Mouse (Mus musculus) mature B cell (primary cell): ENCODE measurements around the gene Cd7.

Experiments
- in situ Hi-C: fragments of 300-500 bp; cut with MboI; formaldehyde crosslinking; loops from 2 replicates; pipeline ENCODE4 v1.14.3; 2019

Gene Cd7

DNA sequence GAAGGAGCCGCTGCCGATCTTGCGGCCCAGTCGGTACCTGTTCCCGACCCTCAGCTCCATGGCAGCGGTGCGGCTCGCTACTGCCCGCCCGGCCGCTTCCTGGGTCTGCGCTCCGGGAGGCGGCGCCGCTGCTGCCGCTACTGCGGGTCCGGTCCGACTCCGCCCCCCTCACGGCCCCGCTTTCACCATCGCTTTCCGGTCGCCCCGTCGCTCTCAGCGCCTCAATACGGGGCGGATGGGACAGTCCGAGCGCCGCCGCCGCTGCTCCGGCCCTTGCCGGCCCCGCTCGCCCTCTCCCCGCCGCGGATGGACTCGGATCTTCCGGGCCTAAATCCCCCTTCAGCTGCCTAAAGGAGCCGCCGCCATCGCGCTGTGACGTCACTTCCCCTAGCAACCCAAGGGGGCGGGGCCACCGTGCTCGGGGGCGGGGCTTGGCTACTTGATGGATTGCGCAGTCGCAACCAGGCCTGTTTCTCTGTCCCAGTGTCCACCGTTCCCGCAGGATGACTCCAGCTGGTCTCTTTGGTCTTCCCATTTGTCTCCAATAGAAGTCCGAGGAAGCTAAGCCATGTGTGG lies 48.2 kb downstream of the Cd7 start, which contains the start of gene Csnk1d:
Csnk1d (minus strand) TSS at position 380 of the 576 bp plus-strand sequence.
- in situ Hi-C loops = no loop called here

DNA sequence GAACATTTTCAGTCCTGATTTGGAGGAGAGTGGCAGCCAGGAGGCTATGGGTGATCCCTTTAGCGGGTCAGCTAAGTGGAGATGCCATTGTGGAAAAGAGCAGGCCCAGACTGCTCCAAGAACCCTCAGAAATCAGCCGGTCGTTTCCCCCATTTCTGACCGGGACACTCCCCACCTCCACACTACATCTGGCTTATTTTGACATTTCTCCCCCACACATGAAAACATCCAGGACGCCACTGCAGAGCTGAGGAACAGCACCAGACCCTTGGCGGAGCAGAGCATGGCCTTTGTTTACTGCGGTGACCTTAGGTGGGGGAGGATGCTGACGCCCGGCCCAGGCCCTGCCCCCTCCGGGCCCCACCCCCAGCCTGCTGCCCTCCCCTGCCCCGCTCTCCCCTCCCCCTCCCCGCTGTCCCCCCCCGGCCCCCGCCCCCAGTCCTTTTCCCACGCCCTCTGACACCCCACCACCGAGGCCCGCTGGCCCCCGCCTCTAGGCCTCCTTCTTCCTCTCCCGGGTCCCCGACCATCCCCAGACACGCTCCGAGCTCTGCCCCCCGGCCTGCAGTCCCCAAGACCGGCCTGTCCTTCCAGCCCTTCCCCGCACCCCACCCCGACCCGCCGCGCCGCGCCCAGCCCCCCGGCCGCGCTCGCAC lies 49.0 kb downstream of the Cd7 start:
- in situ Hi-C loops = no loop called here

DNA sequence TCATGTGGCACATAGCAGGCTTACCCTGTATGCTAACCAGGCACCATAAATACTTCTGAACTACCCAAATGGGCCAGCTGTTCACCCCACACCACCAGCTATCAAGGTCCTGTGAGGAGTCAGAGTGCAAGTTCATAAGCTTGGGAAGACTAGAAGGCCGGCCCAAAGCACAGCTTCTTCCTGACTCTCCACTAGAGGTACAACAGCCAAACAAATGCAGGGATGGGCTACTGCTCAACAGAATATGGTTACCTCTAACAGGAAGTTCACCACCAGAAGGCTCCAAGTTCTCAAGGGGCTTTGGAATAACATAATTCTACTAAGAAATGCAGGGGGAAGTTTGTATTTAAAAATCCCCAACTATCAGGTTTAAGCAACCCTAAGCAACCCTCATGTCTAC lies 49.7 kb downstream of the Cd7 start:
- in situ Hi-C loops = no loop called here

DNA sequence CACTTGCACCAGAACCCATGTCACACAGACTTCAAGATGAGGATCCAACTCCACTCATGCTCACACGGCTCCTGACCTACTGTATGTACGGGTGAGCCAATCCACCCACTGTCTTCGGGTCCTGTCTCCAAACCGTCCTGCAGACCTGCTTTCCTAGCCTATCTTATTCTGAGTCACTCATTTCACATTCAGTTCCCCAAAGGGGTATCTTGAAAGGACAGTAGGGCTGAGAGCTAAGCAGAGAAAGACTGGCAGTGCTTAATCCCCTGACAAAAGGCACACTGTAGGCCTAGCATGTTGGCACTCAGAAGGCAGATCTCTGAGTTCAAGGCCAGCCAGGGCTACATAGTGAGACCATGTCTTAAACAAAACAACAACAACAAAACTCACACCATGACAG lies 50.8 kb downstream of the Cd7 start:
- in situ Hi-C loops = no loop called here

DNA sequence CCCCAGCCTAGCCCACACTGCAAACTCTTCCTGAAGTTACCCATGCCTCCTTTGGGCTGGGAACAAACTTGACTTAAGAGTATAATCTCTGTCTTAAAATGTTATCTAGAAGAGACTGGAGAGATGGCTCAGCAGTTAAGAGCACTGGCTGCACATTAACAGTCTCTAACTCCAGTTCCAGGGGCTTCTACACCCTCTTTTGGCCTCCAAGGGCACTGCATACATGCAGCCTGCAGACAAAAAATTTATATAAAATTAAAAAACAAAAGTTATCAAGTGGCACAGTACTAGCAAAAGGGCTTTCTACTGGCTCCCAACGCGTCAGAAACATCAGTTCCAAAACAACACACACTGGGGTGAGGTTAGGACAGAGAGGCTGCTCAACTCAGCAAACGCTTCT lies 51.6 kb downstream of the Cd7 start:
- in situ Hi-C loops = no loop called here
